Mouse (Mus musculus) ES-CJ7 (cell line): ENCODE results near the gene Crocc.

Source experiments
- DNase-seq: peaks from one replicate; pipeline ENCODE4 v3.0.0; 2011; ENCODE audit warnings: low read depth, low spot score

Crocc gene

DNA sequence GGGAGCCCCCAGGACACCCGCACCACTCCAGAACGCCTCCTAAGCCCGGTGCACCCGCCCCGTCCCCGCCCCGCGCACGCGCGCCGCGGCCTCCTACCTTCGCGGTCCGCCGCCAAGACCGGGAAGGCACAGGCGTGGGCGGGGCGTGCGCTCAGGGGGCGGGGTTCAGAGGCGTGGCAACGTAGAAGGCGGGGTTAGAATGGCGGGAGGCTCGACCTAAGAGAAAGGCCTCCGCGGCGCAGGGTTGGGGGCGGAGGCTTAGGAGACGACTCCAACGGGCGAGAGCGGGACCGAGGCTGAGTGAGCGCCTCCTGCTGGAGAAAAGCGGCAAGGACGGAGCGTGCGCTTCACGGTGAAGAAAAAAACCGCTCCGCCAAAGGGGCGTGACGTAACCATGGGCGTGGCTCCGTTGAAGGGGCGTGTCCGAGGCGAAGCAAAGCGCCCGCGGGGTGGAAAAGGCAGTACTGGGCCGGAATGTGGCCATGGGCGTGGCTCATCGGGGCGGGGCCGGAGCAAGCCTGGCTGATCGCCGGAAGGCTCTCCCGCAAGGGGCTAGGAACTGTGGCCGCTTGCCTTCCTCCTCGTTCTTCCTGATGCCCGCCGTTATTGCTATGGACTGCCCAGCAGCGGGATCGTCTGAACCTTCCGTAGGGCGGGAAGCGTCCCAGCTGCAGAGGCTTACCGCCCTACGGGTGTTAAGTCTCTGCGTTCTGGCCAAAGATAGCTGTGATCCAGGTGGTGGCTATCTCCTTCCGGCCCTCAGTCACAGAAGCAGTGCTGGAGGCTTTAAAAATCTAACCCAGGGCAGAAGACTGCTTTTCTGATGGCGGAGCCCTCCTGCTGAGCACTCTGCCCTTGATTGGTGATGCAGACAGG, at the start of gene Crocc:
TSS of gene Crocc (minus strand) at position 125 of the 876 bp plus-strand sequence.
- peak; percentile 98 for DNase-seq

DNA sequence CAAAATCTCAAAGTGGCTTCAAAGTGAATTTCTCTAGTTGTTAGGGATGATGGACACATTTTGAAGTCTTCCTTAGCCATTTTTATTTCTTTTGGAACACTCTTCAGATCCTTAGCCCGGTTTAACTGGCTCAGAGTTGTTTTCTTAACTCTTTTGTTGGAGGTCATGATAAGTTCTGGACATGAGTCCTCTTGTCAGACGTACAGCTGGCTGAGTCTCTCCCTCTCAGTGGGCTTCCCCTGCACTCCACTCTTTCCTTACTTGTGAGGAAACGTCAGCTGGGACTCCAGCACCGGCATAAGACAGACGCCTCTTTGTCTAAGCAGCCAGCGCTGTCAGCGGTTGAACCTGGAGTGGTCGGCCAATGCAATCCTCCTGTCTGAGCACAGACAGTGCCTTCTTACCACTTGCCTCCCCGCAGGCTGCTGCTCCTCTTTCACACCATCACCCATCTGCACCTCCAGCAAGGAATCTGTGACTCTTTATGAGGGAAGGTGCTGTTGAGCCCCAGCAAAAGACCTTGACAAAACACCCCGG, 47.9 kb upstream of the Crocc start:
- no peak for DNase-seq

DNA sequence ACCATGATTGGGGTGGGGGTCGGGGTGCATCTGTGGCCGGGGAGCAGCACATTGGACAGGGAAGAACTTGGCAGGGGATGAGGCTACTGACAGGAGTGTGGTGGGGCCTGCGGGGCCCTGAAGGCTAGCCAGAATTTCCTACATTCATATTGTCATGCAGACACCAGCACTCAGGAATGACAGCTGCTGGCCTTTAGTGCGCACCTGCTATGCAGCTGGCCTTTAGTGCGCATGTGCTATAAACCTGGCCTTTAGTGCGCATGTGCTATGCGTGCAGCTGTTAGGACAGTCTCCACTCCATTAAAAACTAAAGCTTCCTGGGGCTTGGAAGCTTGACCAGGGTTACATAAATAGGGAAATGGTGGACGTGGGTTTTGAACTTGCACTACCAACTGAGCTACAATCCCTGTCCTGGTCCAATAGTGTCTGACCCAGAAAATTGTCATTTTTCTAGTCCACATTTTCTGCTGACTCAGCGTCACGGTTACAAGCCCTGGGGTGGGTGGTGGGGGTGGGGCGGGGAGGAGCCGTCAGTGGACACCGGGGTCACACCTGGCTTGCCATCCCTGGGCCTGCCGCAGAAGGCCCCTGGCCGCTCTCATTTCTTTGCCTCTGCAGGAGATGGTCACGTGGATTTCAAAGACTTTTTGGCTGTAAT, 46.3 kb upstream of the Crocc start:
- DNase-seq: no peak

DNA sequence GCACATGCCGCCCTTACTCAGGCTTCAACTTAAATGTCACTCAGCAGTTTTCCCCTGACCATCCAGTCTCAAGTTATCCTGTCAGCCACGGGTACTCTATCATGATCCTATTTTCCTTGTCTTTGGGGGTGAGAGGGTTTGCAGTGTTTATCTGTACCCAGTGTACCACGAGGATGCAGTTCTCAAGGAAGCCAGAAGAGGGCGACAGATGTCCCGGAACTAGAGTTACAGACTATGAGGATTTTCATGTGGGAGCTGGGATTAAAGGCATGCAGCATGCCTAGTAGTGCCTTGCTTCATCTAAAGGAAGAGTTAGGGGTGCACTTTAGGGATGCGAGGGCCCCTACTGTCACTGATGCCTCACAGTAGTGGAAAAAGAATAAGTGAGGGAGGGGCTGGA, 41.5 kb upstream of the Crocc start:
- DNase-seq: peak; percentile 83

DNA sequence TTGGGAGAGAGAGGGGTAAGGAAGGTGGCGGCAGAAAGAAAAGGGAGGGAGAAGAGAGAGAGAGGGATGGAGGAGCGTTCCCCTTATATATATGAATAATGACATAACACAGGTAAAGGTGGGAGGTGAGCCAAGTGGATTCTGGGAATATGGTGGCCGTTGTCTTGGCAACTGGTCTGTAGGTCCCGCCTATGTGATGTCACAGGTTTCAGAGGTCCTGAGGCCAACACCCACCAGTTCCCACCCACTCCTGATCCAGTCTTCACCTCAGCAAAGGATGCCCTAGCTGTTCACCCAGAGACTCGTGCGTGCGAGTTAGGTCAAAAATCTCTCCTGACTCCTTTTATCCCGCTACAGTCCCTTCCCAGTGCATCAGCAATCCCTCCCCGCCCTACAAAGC, 40.9 kb upstream of the Crocc start:
- DNase-seq: peak; percentile 70

DNA sequence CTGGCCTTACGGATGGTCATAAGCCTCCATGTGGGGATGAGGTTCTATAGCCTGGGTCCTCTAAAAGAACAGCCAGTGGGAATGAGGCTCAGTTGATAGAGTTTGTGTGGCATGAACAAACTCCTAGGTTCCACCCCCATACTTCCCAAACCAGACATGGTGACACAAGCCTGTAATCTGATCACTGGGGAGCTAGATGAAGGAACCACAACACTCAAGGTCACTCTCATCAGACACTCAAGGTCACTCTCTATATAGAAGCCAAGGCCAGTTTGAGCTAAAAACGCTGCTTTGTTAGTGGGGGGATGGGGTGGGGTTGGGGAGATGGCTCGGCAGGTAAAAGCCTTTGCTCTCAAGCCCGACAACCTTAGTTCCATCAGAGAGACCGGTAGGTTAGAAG, 39.6 kb upstream of the Crocc start:
- peak; percentile 69 for DNase-seq

DNA sequence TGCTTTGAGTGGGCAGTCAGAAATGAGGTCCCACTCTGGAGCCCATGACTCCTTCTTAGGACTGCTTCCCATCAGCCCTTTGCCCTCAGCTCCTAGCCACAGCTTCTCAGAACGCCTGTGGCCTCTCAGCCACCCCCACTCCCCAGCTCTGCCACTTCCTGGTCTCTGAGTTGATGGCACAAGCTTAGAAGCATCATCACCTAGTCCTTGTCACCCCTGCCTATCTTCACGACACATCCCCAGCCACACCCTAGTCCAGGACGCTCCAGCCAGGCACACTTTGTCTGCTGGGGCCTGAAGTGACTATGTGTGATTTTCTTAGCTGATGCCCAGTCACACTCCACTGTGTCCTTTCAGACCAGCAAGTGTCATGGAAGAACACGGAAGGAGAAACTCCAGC, 38.6 kb upstream of the Crocc start:
- DNase-seq: no peak

DNA sequence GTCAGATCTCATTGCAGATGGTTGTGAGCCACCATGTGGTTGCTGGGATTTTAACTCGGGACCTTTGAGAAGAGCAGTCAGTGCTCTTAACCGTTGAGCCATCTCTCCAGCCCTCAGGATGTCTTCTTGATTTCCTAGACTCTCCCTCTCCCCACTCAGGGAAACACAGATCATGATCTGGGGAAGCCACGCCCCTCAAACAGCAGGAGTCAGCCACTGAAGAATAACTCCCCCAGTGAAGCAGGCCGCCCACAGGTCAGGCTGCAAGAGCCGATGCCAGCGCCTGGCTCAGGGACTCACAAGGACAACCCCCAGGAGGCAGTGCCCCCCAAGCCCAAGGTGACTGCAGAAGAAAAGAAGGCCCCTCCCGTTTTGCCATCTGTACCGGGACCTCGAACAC, 36.4 kb upstream of the Crocc start:
- DNase-seq: peak; percentile 71

DNA sequence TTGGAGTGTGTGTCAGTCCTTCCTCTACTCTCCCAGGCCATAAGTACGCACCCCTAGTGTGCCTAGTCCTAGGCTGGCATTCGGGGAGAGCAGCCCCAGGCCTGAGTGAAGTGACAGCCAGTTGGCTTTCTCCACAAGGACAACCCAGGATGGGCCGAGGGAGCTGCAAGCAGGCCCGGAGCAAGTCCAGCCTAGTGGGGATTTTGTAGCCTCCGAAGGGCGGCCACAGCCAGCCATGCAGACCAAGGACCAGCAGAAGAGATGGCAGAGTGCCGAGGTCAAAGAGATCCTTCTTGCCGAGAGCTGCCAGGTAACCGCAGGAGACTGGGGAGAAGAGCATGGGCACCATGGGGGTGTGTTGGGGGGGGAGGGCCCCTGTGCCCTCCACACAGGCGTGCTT, 34.7 kb upstream of the Crocc start:
- DNase-seq: no peak

DNA sequence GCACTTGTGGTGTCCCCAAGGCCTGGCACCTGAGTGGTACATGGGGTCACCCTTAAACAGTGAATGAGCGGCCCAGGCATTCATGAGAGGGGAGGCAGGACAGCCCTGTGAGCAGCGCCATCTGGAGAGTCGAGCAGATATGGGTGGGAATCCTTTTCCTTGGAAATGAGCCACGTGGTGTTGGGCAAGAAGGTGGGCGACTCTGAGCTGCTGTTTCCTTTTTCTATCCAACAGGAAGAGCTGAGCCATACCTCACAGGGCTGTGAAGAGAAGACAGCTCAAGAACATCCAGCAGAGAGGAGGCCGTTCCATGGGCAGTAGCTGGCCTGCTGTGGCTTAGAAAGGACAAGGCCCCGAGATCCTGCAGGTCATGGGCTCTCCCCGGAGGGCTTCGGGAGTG, 28.4 kb upstream of the Crocc start:
- no peak for DNase-seq

DNA sequence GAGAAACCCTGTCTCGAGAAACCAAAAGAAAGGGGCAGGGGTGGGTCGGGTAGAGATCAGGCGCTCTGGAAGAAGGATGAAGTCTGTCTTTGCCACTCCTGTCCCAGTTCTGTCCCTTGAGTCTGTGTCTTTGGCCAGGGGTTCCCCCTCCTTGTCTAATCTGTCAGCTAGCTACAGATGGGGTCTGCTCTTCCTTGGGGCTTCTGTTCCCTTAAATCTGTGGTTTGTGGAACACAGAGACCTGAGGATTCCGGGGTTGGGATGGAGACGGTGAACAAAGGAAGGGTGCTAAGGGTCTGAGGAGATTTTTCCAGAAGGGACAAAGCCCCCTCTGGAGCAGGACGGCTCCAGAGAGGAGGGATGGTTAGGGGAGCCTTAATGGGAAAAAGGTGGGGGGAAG, 27.7 kb upstream of the Crocc start, which contains the start of gene Spata21:
TSS of gene Spata21 (plus strand) at position 301 of the 400 bp plus-strand sequence.
- no peak for DNase-seq

DNA sequence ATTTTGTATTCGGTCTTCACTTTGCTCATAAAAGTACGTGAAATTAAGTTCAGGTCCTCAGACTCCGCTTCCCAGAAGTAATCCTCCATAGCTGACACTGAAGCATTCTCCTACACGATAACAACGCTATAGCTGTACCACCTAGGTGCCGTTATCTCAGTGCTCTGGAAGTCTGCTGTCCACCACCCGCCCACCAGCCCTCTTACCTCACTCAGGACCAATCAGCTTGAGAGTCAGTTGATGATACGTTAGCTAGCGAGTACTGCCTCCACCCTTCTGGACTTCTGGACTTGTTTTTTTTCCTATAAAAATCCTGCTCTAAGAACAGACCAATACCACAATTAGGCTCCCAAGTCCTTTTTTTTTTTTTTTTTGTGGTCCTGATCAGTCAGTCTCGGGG, 26.5 kb upstream of the Crocc start:
- no peak for DNase-seq

DNA sequence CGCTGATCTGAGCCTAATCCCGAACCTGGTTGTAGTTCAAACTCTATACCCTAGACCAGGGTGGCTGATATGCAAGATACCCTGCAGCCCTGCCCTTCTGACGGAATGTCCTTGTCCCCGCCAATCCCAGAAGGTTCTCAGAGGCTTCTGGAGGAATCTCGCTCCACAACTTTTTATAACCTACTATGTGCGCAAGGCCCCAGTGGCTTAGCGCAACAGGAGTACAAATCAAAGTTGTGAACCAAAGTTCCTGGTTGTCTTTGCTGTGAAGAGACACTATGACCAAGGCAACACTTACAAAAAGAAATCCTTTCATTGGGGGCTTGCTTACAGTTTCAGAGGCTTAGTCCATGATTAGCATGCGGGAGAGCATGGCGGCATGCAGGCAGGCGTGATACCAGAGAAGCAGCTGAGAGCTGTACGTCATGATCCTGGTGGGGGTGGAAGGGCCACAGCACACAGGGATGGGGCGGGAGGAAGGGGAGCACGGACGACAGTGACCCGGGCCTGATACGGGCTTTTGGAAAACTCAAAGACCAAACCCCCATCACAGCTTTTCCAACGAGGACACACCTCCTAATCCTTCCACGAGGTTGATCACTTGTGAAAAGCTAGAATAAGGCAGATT, 18.3 kb upstream of the Crocc start:
- DNase-seq: no peak

DNA sequence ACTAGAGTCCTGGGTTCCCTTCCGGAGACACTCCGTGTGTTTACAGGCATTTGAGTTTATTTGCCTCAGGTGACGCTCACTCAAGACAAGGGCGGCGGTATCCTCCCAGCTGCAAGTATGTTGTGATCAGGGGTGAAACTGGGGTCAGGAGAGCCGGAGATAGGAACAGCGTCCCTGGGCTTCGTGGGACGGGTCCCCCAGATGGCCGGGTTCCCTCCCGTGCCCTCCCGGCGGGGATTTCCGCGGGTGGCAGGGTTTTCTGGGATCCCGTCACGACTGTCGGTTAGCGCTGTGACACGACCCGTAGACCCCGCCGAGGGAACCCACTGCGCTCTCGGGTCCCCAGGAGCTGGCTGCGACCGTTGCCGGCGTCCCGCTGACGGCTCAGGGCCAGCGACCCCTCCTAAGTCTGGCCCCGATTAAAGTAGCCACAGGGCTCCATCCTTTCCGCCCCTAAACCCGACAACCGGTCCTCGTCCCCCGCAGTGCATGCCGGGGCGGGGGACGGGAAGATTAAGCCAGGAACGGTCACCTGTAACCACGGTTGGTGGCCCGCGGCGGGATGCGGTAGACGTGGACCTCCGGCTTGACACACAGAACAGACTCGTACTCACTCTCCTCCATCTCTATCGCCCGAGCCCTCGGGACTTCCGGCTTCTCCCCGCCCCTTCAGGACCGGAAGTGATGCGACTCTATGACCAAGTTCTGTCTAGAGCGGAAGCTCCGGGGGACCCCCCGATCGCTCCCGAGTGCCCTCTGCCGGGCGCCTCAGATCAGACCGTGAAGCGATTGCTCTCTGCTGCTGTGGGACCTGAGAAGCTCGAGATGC, 17.5 kb upstream of the Crocc start, which contains the start of gene Necap2:
TSS of gene Necap2 (minus strand) at position 677 of the 829 bp plus-strand sequence.
- DNase-seq: peak; percentile 96

DNA sequence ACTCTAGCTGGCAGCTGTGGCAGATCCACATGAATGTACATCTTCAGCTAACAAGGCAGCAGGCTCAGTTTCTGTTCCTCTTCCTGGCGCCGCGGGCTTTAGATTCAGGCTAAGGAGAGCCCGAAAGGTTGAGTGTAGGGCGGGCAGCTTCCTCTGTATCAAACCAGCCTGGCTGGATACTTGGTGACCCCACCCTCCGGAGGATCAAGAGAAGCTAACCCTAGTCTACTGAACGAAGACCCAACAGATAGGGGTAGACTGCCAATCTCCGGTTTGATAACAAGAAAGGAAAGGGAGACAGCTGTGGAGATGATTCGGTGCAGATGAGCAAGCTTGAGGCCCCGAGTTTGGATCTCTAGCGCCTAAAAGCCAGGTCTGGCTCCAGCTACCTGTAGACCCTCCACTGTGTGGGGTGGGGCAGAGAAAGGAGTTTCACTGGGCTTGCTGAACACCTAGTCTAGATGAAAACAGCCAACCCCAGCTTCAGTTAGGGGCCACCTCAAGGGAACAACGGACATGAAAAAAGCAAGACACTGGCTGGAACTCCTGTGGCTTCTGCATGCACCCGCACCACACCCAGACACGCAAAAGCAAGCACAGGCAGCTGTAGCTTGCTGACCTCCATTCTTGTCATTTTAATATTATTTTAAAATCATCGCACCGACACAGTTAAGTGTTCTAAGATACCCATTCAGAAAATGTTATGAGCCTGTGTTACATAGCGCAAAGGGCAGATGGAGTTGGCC, 16.6 kb upstream of the Crocc start:
- DNase-seq: no peak

DNA sequence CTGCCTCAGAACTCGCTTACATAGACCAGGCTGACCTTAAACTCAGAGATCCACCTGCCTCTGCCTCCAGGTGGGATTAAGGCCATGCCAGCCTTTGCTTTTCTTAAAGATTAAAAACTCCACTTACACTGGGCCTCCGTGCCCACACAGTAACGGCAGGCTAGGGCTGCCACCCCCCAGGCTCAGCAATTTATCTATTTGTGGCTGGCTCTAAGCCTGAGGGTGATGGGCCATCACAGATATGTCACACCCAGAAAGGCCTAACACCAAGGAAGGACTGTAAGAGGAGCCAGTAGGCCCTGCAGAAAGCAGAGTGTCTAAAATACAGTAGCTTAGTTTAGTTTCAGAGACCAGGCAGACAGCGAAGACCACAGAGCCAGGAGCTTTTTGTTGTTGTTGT, 13.8 kb upstream of the Crocc start:
- no peak for DNase-seq

DNA sequence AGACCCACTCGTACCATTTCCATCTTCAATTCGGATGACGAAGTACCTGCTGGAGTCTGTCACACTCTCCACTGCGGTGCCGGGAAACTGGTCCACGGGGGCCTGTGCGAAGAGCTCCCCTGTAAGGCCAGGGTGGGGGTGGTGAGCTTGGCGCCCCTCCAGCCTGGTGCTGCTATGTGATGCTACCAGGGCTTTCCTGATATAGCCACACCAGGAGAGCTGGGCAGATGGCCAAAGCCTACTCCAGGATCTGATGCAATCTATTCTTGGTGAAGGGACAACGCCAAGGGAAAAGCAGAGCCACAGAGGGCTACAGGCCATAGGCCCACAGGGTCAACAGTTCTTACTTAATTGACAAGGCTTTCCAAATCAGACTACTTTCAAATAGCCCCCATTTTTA, 13.3 kb upstream of the Crocc start:
- DNase-seq: no peak

DNA sequence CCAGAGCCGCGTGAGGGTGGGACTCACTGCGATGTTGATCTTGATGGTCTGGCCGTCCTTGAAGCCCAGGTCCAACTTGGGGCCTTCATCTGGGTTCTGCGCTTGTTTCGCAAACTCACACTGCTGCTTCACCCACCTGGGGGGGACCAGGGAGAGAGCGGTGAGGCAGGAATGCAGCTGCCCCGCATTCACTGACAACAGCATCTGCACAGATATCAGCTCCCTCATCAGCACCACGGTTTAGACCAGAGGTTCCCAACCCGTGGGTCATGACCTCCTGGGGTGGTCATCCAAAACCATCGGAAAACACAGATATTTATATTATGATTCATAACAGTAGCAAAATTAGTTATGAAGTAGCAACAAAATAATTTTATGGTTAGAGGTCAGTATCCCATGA, 12.2 kb upstream of the Crocc start:
- no peak for DNase-seq

DNA sequence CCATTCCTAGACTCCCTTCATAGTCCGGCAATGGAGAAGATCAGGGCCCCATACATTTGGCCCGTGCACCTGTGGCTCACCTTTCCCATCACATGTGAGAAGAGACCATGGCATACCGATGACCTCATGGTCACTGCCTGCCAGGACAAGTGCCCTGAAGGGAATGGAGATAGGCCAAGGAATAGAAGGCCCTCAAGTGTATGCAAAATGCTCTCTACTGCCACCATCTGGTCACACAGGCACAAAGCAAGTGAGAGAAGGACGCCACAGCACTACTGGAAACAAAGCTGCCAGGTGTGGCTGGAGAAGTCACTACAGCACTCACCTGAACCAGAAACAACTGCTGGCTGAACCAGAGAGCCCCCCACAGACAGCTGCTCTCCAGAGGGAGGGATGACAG, 9.4 kb upstream of the Crocc start:
- DNase-seq: peak; percentile 38

DNA sequence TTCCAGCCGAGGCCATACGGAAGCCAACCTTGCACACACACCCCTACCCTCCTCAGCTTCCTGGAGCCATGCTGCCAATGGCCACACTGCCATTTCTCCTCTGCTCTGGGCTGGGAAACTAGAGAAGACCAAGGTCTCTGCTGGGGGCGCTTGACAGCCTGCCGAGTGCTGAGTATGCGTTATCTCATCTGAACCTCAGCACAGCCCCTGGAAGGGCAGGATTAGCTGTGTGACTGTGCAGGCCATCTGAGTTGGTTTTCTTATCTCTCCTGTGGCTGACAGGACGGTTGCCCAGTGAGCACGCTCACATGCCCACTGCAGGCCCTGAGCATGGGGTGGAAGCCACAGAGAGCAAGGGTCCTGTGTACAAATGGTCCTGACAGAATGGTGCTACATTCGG, 8.3 kb upstream of the Crocc start:
- no peak for DNase-seq
